Mouse (Mus musculus): ENCODE measurements around the gene Rdh16f1.

Gene Rdh16f1

GRCm38 (mm10) chr10:127759181-127760110 is at the start of gene Rdh16f1, which contains the start of gene Rdh1:
Rdh16f1 (plus strand) TSS chr10:127759787.
Rdh1 (plus strand) TSS chr10:127759721.
- DNase-seq (ENCODE audit: low read depth): no peak

DNA sequence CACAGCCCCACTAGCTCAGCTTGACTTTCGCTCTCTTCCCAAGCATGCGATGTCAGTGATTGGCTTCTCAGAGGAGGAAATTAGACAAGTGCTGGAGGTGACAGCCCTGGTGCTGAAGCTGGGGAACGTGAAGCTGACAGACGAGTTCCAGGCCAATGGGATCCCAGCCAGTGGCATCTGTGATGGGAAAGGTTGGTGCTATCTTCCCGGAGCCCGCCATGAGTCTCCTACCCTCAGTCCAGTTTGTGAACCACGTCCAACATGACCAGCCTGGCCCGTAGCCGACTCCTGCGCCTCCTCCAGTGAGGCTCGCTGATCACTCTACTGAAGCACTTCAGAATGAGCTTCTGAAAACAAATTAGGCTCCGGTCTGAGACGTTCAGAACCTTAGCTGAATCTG is 49.3 kb upstream of the Rdh16f1 start:
- no peak for DNase-seq (ENCODE audit: low read depth)

DNA sequence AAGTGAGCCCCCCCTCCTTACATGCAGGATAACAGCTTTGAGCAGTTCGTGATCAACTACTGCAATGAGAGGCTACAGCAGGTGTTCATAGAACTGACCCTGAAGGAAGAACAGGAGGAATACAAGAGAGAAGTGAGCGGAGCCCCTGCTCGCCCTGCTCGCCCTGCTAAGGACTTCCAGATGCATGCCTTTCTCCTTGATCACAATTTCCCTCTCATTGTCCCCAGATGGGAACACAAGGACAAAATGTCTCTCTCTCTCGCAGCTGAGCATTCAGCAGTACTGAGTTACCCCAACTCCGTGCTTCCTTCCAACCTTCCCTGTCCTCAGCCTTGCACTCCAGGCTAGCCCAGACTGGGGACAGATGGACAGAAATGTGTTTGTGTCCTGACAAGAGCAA is 46.9 kb upstream of the Rdh16f1 start:
- no peak for DNase-seq (ENCODE audit: low read depth)

- no peak for DNase-seq (ENCODE audit: low read depth)
These were observed 37.7 kb upstream of the Rdh16f1 start for GRCm38 (mm10) chr10:127721671-127722418.

GRCm38 (mm10) chr10:127724178-127724577 is 35.4 kb upstream of the Rdh16f1 start, which contains the start of gene Tac2:
Tac2 (plus strand) TSS chr10:127724478.
- no peak for DNase-seq (ENCODE audit: low read depth)

DNA sequence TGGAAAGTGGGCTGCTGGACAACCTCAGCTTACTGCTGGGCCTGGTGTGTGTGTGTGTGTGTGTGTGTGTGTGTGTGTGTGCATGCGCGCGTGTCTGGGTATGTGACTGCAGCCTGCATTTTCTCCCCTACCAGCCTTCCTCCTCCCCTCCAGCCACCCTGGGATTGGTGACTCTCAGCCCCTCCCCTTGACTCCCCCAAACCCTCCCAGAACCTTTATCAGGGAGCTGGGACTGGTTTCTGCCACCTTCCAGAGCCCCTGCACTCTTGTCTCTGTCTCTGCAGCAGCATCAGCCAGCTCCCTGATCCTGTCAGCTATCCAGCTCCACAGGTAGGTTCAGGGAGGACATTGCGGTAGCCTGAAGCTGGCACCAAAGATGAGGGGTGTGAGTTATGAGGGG is 34.5 kb upstream of the Rdh16f1 start:
- DNase-seq (ENCODE audit: low read depth): no peak

GRCm38 (mm10) chr10:127728437-127728836 is 31.1 kb upstream of the Rdh16f1 start:
- DNase-seq (ENCODE audit: low read depth): no peak

- DNase-seq (ENCODE audit: low read depth): no peak
These were observed 29.2 kb upstream of the Rdh16f1 start for GRCm38 (mm10) chr10:127730285-127730932.

GRCm38 (mm10) chr10:127730933-127731310 is 28.7 kb upstream of the Rdh16f1 start:
- no peak for DNase-seq (ENCODE audit: low read depth)

DNA sequence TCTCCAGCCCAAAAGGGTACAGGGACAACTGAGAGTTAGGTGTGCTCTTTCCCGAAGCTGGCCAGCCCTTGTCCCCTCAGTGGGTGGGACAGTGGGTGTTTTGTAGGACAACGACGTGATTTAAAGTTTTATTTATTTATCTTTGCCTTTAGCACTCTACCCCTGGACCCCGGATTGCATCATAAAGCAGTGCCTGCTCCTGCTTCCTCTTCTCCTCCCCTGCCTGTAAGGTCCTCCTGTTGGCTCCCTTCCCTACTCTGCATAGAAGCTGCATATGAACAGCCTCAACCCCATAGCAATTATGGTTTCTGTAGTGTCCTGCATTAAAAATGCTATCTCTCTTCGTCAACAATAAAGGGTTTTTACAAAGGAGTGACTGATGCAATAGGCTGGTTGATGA is 28.2 kb upstream of the Rdh16f1 start:
- DNase-seq (ENCODE audit: low read depth): no peak

GRCm38 (mm10) chr10:127734434-127734833 is 25.2 kb upstream of the Rdh16f1 start:
- DNase-seq (ENCODE audit: low read depth): no peak

DNA sequence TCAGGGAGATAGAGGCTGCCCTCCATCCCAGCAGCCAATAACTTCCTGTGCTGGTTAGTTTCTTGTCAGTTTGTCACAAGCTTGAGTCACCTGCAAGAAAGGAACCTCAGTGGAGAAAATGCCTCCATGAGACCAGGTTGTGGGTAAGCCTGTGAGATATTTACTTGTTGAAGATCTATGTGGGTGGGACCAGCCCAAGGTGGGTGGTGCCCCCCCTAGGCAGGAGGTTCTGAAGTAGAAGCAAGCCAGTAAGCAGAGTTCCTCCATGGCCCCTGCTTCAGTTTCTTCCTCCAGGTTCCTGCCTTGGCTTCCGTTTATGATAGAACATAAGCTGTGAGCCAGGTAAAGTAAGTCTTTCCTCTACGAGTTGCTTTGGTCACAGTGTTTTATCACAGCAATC is 23.3 kb upstream of the Rdh16f1 start:
- DNase-seq (ENCODE audit: low read depth): no peak

DNA sequence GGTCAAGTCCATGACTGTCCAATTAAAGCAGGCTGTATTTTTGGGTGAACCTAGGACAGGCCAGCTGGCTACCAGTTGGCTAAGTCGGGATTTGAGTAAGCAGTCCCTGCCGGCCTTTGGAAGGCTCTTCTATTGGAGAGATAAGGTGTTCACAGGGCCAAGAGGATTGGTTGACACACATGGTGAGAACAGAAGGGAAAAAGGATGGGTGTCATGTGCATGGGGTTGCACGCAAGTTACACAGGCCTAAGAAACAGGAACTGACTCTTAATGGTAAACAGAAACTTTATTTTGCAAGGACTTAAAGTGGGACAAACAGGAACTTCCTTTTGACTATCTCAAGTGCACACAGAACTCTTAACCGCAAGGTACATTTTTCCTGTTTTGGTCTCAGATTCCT is 22.7 kb upstream of the Rdh16f1 start:
- DNase-seq (ENCODE audit: low read depth): no peak

GRCm38 (mm10) chr10:127737552-127737951 is 22.0 kb upstream of the Rdh16f1 start:
- no peak for DNase-seq (ENCODE audit: low read depth)

GRCm38 (mm10) chr10:127738151-127738882 is 21.3 kb upstream of the Rdh16f1 start:
- DNase-seq (ENCODE audit: low read depth): no peak

DNA sequence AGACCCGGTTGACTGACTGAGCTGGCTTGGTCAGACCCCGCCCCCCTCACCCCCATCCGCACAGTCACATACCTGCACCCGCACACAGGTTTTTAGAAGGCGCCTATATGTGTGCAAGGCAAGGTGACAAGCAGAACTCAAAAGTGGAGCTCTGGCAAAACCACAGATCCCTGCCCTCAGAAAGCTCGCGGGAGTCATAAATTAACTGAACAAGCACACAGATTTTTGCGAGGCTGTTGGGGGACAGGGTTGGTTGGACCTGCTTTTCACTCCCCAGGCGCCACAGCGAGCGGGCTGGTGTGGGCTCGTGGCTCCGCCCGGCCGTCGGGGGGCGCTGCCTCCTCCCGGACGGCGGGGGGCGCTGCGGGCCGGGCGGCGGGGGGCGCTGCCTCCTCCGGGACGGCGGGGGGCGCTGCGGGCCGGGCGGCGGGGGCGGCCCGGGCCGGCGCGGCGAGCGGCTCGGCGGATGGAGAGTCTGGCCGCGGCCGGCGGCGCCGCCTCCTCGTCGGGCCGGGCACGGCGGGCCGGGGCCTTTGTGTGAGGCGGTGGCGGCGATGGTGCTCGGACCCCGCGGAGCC is 20.4 kb upstream of the Rdh16f1 start, which contains the start of gene Zbtb39:
Gene Zbtb39 (plus strand): TSS at position 456 of the 578 bp plus-strand sequence.
- no peak for DNase-seq (ENCODE audit: low read depth)

- no peak for DNase-seq (ENCODE audit: low read depth)
These were observed 19.9 kb upstream of the Rdh16f1 start for GRCm38 (mm10) chr10:127739661-127740161.

DNA sequence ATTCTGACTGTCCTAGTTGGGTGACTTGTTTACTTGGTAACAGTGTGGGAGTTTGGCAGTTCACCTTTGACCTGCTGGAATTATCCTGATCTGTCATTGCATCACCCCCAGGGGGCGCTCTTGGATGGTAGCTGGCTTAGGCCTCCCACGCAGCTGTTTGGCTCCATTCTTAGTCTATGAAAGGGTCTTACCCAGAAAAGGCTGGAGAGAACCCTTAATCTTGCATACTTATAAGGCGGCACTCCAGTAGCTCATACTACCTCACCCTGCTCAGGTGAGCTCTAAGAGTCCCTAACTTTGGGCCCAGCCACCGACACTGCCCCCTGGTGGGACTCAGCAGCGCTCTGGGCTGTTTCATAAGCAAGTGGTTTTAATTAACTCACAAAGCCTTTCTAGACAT is 14.9 kb upstream of the Rdh16f1 start:
- no peak for DNase-seq (ENCODE audit: low read depth)

DNA sequence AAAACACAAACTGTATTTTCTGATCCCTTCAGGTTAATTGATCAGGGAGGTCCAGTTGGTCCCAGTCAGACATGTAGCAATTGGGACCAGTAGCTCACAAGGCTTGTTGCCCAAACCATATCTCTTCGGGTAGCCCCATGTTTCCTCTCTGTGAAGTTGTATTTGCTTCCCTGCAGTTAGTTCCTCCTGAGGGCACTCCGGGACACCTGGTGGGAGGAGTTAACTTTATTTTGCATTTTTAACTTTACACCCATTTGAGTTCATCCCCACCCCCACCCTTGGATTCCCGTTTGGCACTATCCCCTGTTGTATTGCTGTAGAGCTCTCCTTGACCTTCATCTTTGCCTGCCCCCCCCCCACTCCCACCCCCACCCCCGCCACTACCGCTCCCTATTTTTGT is 13.7 kb upstream of the Rdh16f1 start:
- DNase-seq (ENCODE audit: low read depth): no peak

DNA sequence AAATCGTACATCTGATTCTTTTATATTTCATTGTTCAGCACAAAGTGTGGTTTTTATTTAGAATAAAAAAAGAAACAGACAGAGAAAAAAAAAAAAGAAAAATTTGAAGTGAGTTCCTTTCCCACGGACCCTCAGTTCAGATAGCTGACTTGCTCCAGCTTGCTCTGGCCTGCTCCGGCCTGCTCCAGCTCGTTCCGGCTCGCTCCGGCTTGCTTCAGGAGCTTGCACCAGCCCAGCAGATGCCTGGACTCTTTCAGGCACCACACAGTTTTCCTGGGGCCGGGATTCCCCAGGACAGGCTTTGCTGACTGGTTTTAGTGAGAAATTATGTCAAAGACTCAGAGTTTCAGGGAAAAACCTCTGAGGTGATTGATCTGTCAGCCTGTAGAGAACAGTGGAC is 12.3 kb upstream of the Rdh16f1 start:
- DNase-seq (ENCODE audit: low read depth): no peak

Measured in fibroblast of lung, adult 2 months (primary cell).